Mouse (Mus musculus) heart, embryonic 12.5 days (tissue): ENCODE measurements around the gene Lrrc8a. TPM values are rescaled to one million over a fixed set of nuclear protein-coding genes. Genes with fewer than 3 reads are reported as not detected.

ENCODE experiments used
- ATAC-seq: fragments of 200-750 bp; cut with Nextera tagmentation; 2 replicates; pipeline ENCODE4 v1.8.0; 2017; ENCODE audit warnings: moderate TSS enrichment, moderate library complexity; ENCODE audit not compliant: insufficient number of reproducible peaks, low FRiP score
- H3K27ac ChIP-seq: fragments of 300-500 bp; sonication (generic); 2 replicates; pipeline ENCODE4 v1.5.1; 2016; ENCODE audit warnings: mild to moderate bottlenecking, moderate library complexity; ENCODE audit not compliant: poor library complexity, severe bottlenecking
- H3K27me3 ChIP-seq: fragments of 300-500 bp; sonication (generic); replicated peaks from 2 replicates; pipeline ENCODE4 v1.6.1; 2016; ENCODE audit warnings: mild to moderate bottlenecking, moderate library complexity
- H3K36me3 ChIP-seq: fragments of 300-500 bp; sonication (generic); 2 replicates; pipeline ENCODE4 v1.6.1; 2016; ENCODE audit warnings: mild to moderate bottlenecking, moderate library complexity
- H3K4me1 ChIP-seq: fragments of 300-500 bp; sonication (generic); replicated peaks from 2 replicates; pipeline ENCODE4 v1.6.1; 2016; ENCODE audit warnings: mild to moderate bottlenecking
- H3K4me2 ChIP-seq: fragments of 300-500 bp; sonication (generic); 2 replicates; pipeline ENCODE4 v1.6.1; 2016; ENCODE audit warnings: mild to moderate bottlenecking, moderate library complexity
- H3K4me3 ChIP-seq: fragments of 300-500 bp; sonication (generic); 2 replicates; pipeline ENCODE4 v1.5.1; 2016; ENCODE audit warnings: mild to moderate bottlenecking
- H3K9ac ChIP-seq: fragments of 300-500 bp; sonication (generic); 2 replicates; pipeline ENCODE4 v1.6.1; 2016; ENCODE audit warnings: mild to moderate bottlenecking, moderate library complexity
- H3K9me3 ChIP-seq: fragments of 300-500 bp; sonication (generic); replicated peaks from 2 replicates; pipeline ENCODE4 v1.6.1; 2016; ENCODE audit warnings: mild to moderate bottlenecking, moderate library complexity
- WGBS: fragments of 180-500 bp; shearing (Covaris S2); methylation state at CpG from one replicate; pipeline ENCODE4 v1.1.7; 2016; 5-methylcytosine and 5-hydroxymethylcytosine counted together
- polyA plus RNA-seq: library from polyadenylated mRNA; unstranded; fragments of >200 nt; fragmentation: Nextera tagmentation; extraction: Ambion mirVana; gene quantifications from 2 replicates; pipeline ENCODE4 v1.2.1, GENCODE M21; 2016

Gene Lrrc8a
- polyA plus RNA-seq, 1 experiment from 2014 or later: 37.7 TPM

GRCm38 (mm10) chr2:30211408-30212168 lies 25.9 kb upstream of the Lrrc8a start:
- no peak overlapping the region for H3K9ac ChIP-seq
- no peak overlapping the region for H3K4me3 ChIP-seq
- no peaks in the 10 kb centered on the region for H3K9me3 ChIP-seq
- no peak for ATAC-seq
- no peaks in the 10 kb centered on the region for H3K27me3 ChIP-seq
- peaks cover 2% of the 10 kb centered on the region for H3K4me1 ChIP-seq
- no peak overlapping the region for H3K4me2 ChIP-seq
- H3K36me3 ChIP-seq: no peaks in the 10 kb centered on the region
- H3K27ac ChIP-seq: no peak overlapping the region
- 70% methylated on average over 6 of the region's 6 CpGs for WGBS

- Histone ChIP-seq H3K36me3 (no peaks in the 10 kb centered on the region), H3K4me1 (no peaks in the 10 kb centered on the region), H3K9ac (no peak overlapping the region), H3K27ac (no peak overlapping the region), H3K9me3 (no peaks in the 10 kb centered on the region), H3K4me3 (no peak overlapping the region), H3K27me3 (no peaks in the 10 kb centered on the region), H3K4me2 (no peak overlapping the region)
- WGBS: 65% methylated on average over 4 of the region's 4 CpGs
- ATAC-seq: no peak
Observed at GRCm38 (mm10) chr2:30212169-30212545, 25.4 kb upstream of the Lrrc8a start.

GRCm38 (mm10) chr2:30212951-30213350 lies 24.6 kb upstream of the Lrrc8a start:
- H3K27me3 ChIP-seq: no peaks in the 10 kb centered on the region
- H3K27ac ChIP-seq: no peak overlapping the region
- H3K4me3 ChIP-seq: no peak overlapping the region
- WGBS: 75% methylated on average over 1 of the region's 1 CpGs
- H3K4me2 ChIP-seq: no peak overlapping the region
- no peaks in the 10 kb centered on the region for H3K4me1 ChIP-seq
- no peaks in the 10 kb centered on the region for H3K36me3 ChIP-seq
- no peak overlapping the region for H3K9ac ChIP-seq
- H3K9me3 ChIP-seq: peaks cover 2% of the 10 kb centered on the region; the same call in 1 of the 2 replicates
- no peak for ATAC-seq

GRCm38 (mm10) chr2:30214745-30215144 lies 22.8 kb upstream of the Lrrc8a start:
- no peak overlapping the region for H3K4me2 ChIP-seq
- no peaks in the 10 kb centered on the region for H3K4me1 ChIP-seq
- WGBS: 68% methylated on average over 3 of the region's 3 CpGs
- peaks cover 6% of the 10 kb centered on the region; the same call in 1 of the 2 replicates for H3K9me3 ChIP-seq
- H3K27me3 ChIP-seq: no peaks in the 10 kb centered on the region
- no peaks in the 10 kb centered on the region for H3K36me3 ChIP-seq
- no peak overlapping the region for H3K4me3 ChIP-seq
- H3K27ac ChIP-seq: peak overlapping the region; percentile 8; the same call in 1 of the 2 replicates
- no peak for ATAC-seq
- no peak overlapping the region for H3K9ac ChIP-seq

GRCm38 (mm10) chr2:30215493-30215892 lies 22.0 kb upstream of the Lrrc8a start:
- no peak for ATAC-seq
- H3K27me3 ChIP-seq: no peaks in the 10 kb centered on the region

GRCm38 (mm10) chr2:30216293-30216692 lies 21.2 kb upstream of the Lrrc8a start:
- Histone ChIP-seq H3K4me1 (no peaks in the 10 kb centered on the region), H3K36me3 (no peaks in the 10 kb centered on the region), H3K4me2 (no peak overlapping the region), H3K4me3 (no peak overlapping the region), H3K27me3 (no peaks in the 10 kb centered on the region), H3K9ac (no peak overlapping the region), H3K9me3 (peaks cover 6% of the 10 kb centered on the region; the same call in 1 of the 2 replicates), H3K27ac (no peak overlapping the region)
- whole genome bisulfite sequencing: 89% methylated on average over 5 of the region's 5 CpGs
- ATAC-seq: no peak

More at GRCm38 (mm10) chr2:30215493-30215892, 22.0 kb upstream of the Lrrc8a start:
- Histone ChIP-seq H3K27ac (no peak overlapping the region), H3K4me1 (no peaks in the 10 kb centered on the region), H3K4me3 (no peak overlapping the region), H3K9ac (no peak overlapping the region), H3K36me3 (no peaks in the 10 kb centered on the region), H3K4me2 (no peak overlapping the region), H3K9me3 (peaks cover 6% of the 10 kb centered on the region; the same call in 1 of the 2 replicates)
- 73% methylated on average over 6 of the region's 6 CpGs for WGBS

GRCm38 (mm10) chr2:30235593-30235992 lies 1.9 kb upstream of the Lrrc8a start:
- Histone ChIP-seq H3K4me1 (peaks cover 27% of the 10 kb centered on the region), H3K9ac (no peak overlapping the region), H3K9me3 (peaks cover 19% of the 10 kb centered on the region), H3K4me3 (no peak overlapping the region), H3K27ac (no peak overlapping the region), H3K27me3 (no peaks in the 10 kb centered on the region), H3K36me3 (peaks cover 3% of the 10 kb centered on the region), H3K4me2 (no peak overlapping the region)
- ATAC-seq: no peak
- WGBS: 75% methylated on average over 5 of the region's 5 CpGs

- Histone ChIP-seq H3K36me3 (peaks cover 13% of the 10 kb centered on the region), H3K9ac (peak overlapping the region; percentile 75), H3K4me3 (peak overlapping the region; percentile 92), H3K27ac (peak overlapping the region; percentile 80), H3K27me3 (no peaks in the 10 kb centered on the region), H3K4me1 (peaks cover 38% of the 10 kb centered on the region), H3K9me3 (peaks cover 9% of the 10 kb centered on the region; the same call in 1 of the 2 replicates), H3K4me2 (peak overlapping the region; percentile 89)
- 3% methylated on average over 18 of the region's 18 CpGs for WGBS
- no peak for ATAC-seq
Observed at GRCm38 (mm10) chr2:30236426-30237198, 903 bp upstream of the Lrrc8a start.

GRCm38 (mm10) chr2:30237881-30238280 lies 366 bp downstream of the Lrrc8a start:
- peaks cover 26% of the 10 kb centered on the region for H3K36me3 ChIP-seq
- peak; percentile 85 for ATAC-seq

GRCm38 (mm10) chr2:30238906-30239465 lies 1.5 kb downstream of the Lrrc8a start:
- H3K9ac ChIP-seq: peak overlapping the region; percentile 97
- peak overlapping the region; percentile 92 for H3K4me3 ChIP-seq
- no peaks in the 10 kb centered on the region for H3K27me3 ChIP-seq
- no peak for ATAC-seq
- peak overlapping the region; percentile 90 for H3K27ac ChIP-seq
- WGBS: 59% methylated on average over 3 of the region's 3 CpGs
- peaks cover 52% of the 10 kb centered on the region for H3K4me1 ChIP-seq
- peak overlapping the region; percentile 89 for H3K4me2 ChIP-seq
- H3K36me3 ChIP-seq: peaks cover 37% of the 10 kb centered on the region
- no peaks in the 10 kb centered on the region for H3K9me3 ChIP-seq

More at GRCm38 (mm10) chr2:30237881-30238280, 366 bp downstream of the Lrrc8a start:
- H3K4me1 ChIP-seq: peaks cover 50% of the 10 kb centered on the region
- H3K9me3 ChIP-seq: 0 out of 2 replicates have a peak, but pooled peaks cover 3% of the 10 kb centered on the region
- H3K27me3 ChIP-seq: no peaks in the 10 kb centered on the region
- peak overlapping the region; percentile 97 for H3K9ac ChIP-seq
- peak overlapping the region; percentile 89 for H3K4me2 ChIP-seq
- peak overlapping the region; percentile 92 for H3K4me3 ChIP-seq
- peak overlapping the region; percentile 90 for H3K27ac ChIP-seq
- WGBS: under 1% methylated on average over 38 of the region's 42 CpGs

GRCm38 (mm10) chr2:30239777-30240176 lies 2.3 kb downstream of the Lrrc8a start:
- H3K9ac ChIP-seq: peak overlapping the region; percentile 97
- no peaks in the 10 kb centered on the region for H3K27me3 ChIP-seq
- H3K4me3 ChIP-seq: peak overlapping the region; percentile 92
- H3K4me1 ChIP-seq: peaks cover 53% of the 10 kb centered on the region
- peak overlapping the region; percentile 89 for H3K4me2 ChIP-seq
- 22% methylated on average over 4 of the region's 4 CpGs for WGBS
- H3K9me3 ChIP-seq: no peaks in the 10 kb centered on the region
- peak; percentile 49 for ATAC-seq
- H3K36me3 ChIP-seq: peaks cover 44% of the 10 kb centered on the region
- H3K27ac ChIP-seq: peak overlapping the region; percentile 90
